Mouse (Mus musculus): ENCODE results near the gene Plcl2. TPM values are rescaled to one million over a fixed set of nuclear protein-coding genes. Genes with fewer than 3 reads are reported as not detected.

The Plcl2 gene
- polyA plus RNA-seq, 1 experiment from 2014 or later = 3.6 TPM

- Histone ChIP-seq H3K9ac (no peak overlapping the region), H3K4me3 (replicated peaks) (no peak overlapping the region), H3K4me2 (no peak overlapping the region), H3K27ac (no peak overlapping the region), H3K36me3 (peaks cover 11% of the 10 kb centered on the region; the same call in 1 of the 2 replicates), H3K27me3 (no peaks in the 10 kb centered on the region), H3K4me1 (no peaks in the 10 kb centered on the region), H3K9me3 (replicated peaks) (no peaks in the 10 kb centered on the region)
- 84% methylated on average over 8 of the region's 8 CpGs for WGBS
- ATAC-seq (replicated peaks; ENCODE audit: low FRiP score) = no peak
Observed at GRCm38 (mm10) chr17:50735955-50736533, 226.8 kb downstream of the Plcl2 start.

- Histone ChIP-seq H3K9me3 (replicated peaks) (no peaks in the 10 kb centered on the region), H3K27ac (no peak overlapping the region), H3K4me2 (no peak overlapping the region), H3K4me1 (no peaks in the 10 kb centered on the region), H3K9ac (no peak overlapping the region), H3K27me3 (no peaks in the 10 kb centered on the region), H3K4me3 (replicated peaks) (no peak overlapping the region), H3K36me3 (peaks cover 11% of the 10 kb centered on the region; the same call in 1 of the 2 replicates)
- ATAC-seq (replicated peaks; ENCODE audit: low FRiP score) = no peak
- WGBS = 71% methylated on average over 2 of the region's 2 CpGs
Observed at GRCm38 (mm10) chr17:50737068-50737467, 227.9 kb downstream of the Plcl2 start.

Other genes starting within 250 kb of the Plcl2 start
- gene Dazl, start 215.8 kb upstream of the Plcl2 start, polyA plus RNA-seq (2015; fragmentation: Nextera tagmentation; extraction: Ambion mirVana) = 0.12 and 0.27 TPM in 2 replicates

Data from kidney, embryonic 15.5 days (tissue).